Mouse (Mus musculus) liver, embryonic 14.5 days (tissue): Measurements from ENCODE around the gene Pi4ka. TPM values are rescaled to one million over a fixed set of nuclear protein-coding genes. Genes with fewer than 3 reads are reported as not detected.

Experiments
- ATAC-seq: fragments of 200-750 bp; cut with Nextera tagmentation; 2 replicates; pipeline ENCODE4 v1.8.0; 2017; ENCODE audit warnings: moderate number of reproducible peaks, mild to moderate bottlenecking, moderate library complexity; ENCODE audit not compliant: insufficient read depth
- DNase-seq, 3 experiments: peaks; one replicate each; pipeline ENCODE4 v3.0.0-alpha.2; 2012 to 2013; ENCODE audit warnings: low read depth in 3 of 3, low spot score in 3 of 3
- H3K27ac ChIP-seq: fragments of 300-500 bp; sonication (generic); 2 replicates; pipeline ENCODE4 v1.5.1; 2014; ENCODE audit warnings: moderate library complexity, mild to moderate bottlenecking, control low read depth, inconsistent platforms
- H3K27me3 ChIP-seq: fragments of 300-500 bp; sonication (generic); 2 replicates; pipeline ENCODE4 v1.6.1; 2014; ENCODE audit warnings: mild to moderate bottlenecking, low read length, moderate library complexity; ENCODE audit not compliant: control insufficient read depth, insufficient read depth
- H3K36me3 ChIP-seq: fragments of 300-500 bp; sonication (generic); replicated peaks from 2 replicates; pipeline ENCODE4 v1.6.1; 2014; ENCODE audit warnings: low read depth; ENCODE audit not compliant: control insufficient read depth, insufficient read depth
- H3K4me1 ChIP-seq, 2 experiments: fragments of 200-500 bp in 1 of 2; fragments of 300-500 bp in 1 of 2; sonication (generic) in 1 of 2; replicated peaks; 2 replicates each; pipeline ENCODE4 v1.6.1; 2012 to 2014; ENCODE audit warnings: antibody characterized with exemption in 1 of 2, inconsistent platforms in 1 of 2, low read length in 1 of 2; ENCODE audit not compliant: control insufficient read depth in 2 of 2, insufficient read depth in 2 of 2
- H3K4me2 ChIP-seq: fragments of 300-500 bp; sonication (generic); 2 replicates; pipeline ENCODE4 v1.6.1; 2014; ENCODE audit warnings: low read depth, mild to moderate bottlenecking, control low read depth, moderate library complexity
- H3K4me3 ChIP-seq, 2 experiments: fragments of 200-500 bp in 1 of 2; fragments of 300-500 bp in 1 of 2; sonication (generic) in 1 of 2; 2 replicates each; pipeline ENCODE4 v1.5.1; 2012 to 2014; ENCODE audit warnings: low read depth in 2 of 2, low read length in 2 of 2, mild to moderate bottlenecking in 2 of 2, control low read depth in 1 of 2, inconsistent platforms in 1 of 2, moderate library complexity in 1 of 2; ENCODE audit not compliant: insufficient read depth in 1 of 2
- H3K9ac ChIP-seq: fragments of 300-500 bp; sonication (generic); replicated peaks from 2 replicates; pipeline ENCODE4 v1.6.1; 2014; ENCODE audit warnings: mild to moderate bottlenecking, control low read depth, moderate library complexity
- H3K9me3 ChIP-seq: fragments of 300-500 bp; sonication (generic); 2 replicates; pipeline ENCODE4 v1.6.1; 2016; ENCODE audit warnings: low read length, mixed read lengths; ENCODE audit not compliant: control insufficient read depth
- CTCF ChIP-seq: IDR thresholded peaks from 2 replicates; pipeline ENCODE4 v1.5.1; 2016; ENCODE audit warnings: antibody characterized with exemption, low read depth, control low read depth
- EP300 ChIP-seq: IDR thresholded peaks from 2 replicates; pipeline ENCODE4 v1.6.1; 2016; ENCODE audit warnings: antibody characterized with exemption, low read depth
- WGBS: fragments of 180-500 bp; shearing (Covaris S2); extraction: QIAGEN DNeasy Blood & Tissue Kit; methylation state at CpG from one replicate; pipeline ENCODE4 v1.1.7; 2014; ENCODE audit not compliant: insufficient replicate concordance; 5-methylcytosine and 5-hydroxymethylcytosine counted together
- polyA plus RNA-seq, 2 experiments: library from polyadenylated mRNA; depleted of rRNA in 1 of 2; stranded (reverse) in 1 of 2; unstranded in 1 of 2; fragments of >200 nt; fragmentation: Nextera tagmentation in 1 of 2; extraction: Ambion mirVana in 1 of 2; gene quantifications; 2 replicates each; pipeline versions ENCODE4 v1.2.1 to v1.2.3; 2012 to 2014

The Pi4ka gene
- polyA plus RNA-seq, 2 experiments, result 13.7 to 19.0 TPM

GRCm38 (mm10) chr16:17292751-17293150 is 113.4 kb downstream of the Pi4ka start:
- H3K4me3 ChIP-seq, result no peak overlapping the region
- no peak overlapping the region for H3K27ac ChIP-seq
- no peak overlapping the region for H3K9ac ChIP-seq
- no peak overlapping the region for H3K4me2 ChIP-seq
- DNase-seq (peak in 2 of 3 experiments; percentile 46 to 49), ATAC-seq (no peak)
- TF ChIP-seq EP300 (no peak), CTCF (peak; percentile 98)
- WGBS, result 2% methylated on average over 2 of the region's 2 CpGs
- H3K4me1 ChIP-seq, result no peaks in the 10 kb centered on the region
- H3K36me3 ChIP-seq, result no peaks in the 10 kb centered on the region; the same call in 1 of the 2 replicates
- no peaks in the 10 kb centered on the region for H3K9me3 ChIP-seq
- H3K27me3 ChIP-seq, result no peaks in the 10 kb centered on the region

- 79% methylated on average over 2 of the region's 2 CpGs for WGBS
- TF ChIP-seq EP300 (no peak), CTCF (no peak)
- DNase-seq (no peak), ATAC-seq (no peak)
- Histone ChIP-seq H3K4me3 (no peak overlapping the region), H3K36me3 (no peaks in the 10 kb centered on the region; the same call in 1 of the 2 replicates), H3K4me2 (no peak overlapping the region), H3K27me3 (no peaks in the 10 kb centered on the region), H3K9me3 (no peaks in the 10 kb centered on the region), H3K4me1 (peaks cover 0 to 2% of the 10 kb centered on the region in 2 experiments; a peak in 1 of 4 replicates), H3K9ac (no peak overlapping the region), H3K27ac (no peak overlapping the region)
These were observed 115.1 kb downstream of the Pi4ka start for GRCm38 (mm10) chr16:17291016-17291415.

- TF ChIP-seq EP300 (no peak), CTCF (no peak)
- ATAC-seq, result peak; percentile 35; the same call in 1 of the 2 replicates
- H3K4me3 ChIP-seq, result no peak overlapping the region
- H3K27me3 ChIP-seq, result no peaks in the 10 kb centered on the region
- H3K27ac ChIP-seq, result no peak overlapping the region
- no peak overlapping the region for H3K4me2 ChIP-seq
- H3K9ac ChIP-seq, result no peak overlapping the region
- peaks cover 0 to 2% of the 10 kb centered on the region in 2 experiments; a peak in 1 of 4 replicates for H3K4me1 ChIP-seq
- H3K9me3 ChIP-seq, result no peaks in the 10 kb centered on the region
- no peaks in the 10 kb centered on the region for H3K36me3 ChIP-seq
- 71% methylated on average over 2 of the region's 2 CpGs for whole genome bisulfite sequencing
- no peak for DNase-seq
These were observed 119.0 kb downstream of the Pi4ka start for GRCm38 (mm10) chr16:17287103-17287502.

GRCm38 (mm10) chr16:17283151-17283550 is 123.0 kb downstream of the Pi4ka start:
- no peak for TF ChIP-seq EP300
- no peak for TF ChIP-seq CTCF
- Histone ChIP-seq H3K9ac (no peak overlapping the region), H3K4me1 (peaks cover 0 to 2% of the 10 kb centered on the region in 2 experiments; a peak in 1 of 4 replicates), H3K4me3 (no peak overlapping the region), H3K4me2 (no peak overlapping the region), H3K9me3 (no peaks in the 10 kb centered on the region), H3K27ac (no peak overlapping the region), H3K36me3 (no peaks in the 10 kb centered on the region), H3K27me3 (peaks cover 1% of the 10 kb centered on the region)
- 74% methylated on average over 6 of the region's 6 CpGs for WGBS
- no peak for DNase-seq
- no peak for ATAC-seq

- H3K4me1 ChIP-seq, result peaks cover 0 to 3% of the 10 kb centered on the region in 2 experiments; a peak in 2 of 4 replicates
- no peak overlapping the region for H3K4me3 ChIP-seq
- no peak overlapping the region for H3K9ac ChIP-seq
- H3K27me3 ChIP-seq, result peaks cover 18% of the 10 kb centered on the region
- H3K36me3 ChIP-seq, result no peaks in the 10 kb centered on the region
- H3K4me2 ChIP-seq, result no peak overlapping the region
- no peak for DNase-seq
- H3K27ac ChIP-seq, result no peak overlapping the region
- no peaks in the 10 kb centered on the region for H3K9me3 ChIP-seq
- no peak for ATAC-seq
- WGBS, result 80% methylated on average over 11 of the region's 11 CpGs
- TF ChIP-seq CTCF (no peak), EP300 (no peak)
These were observed 125.6 kb downstream of the Pi4ka start for GRCm38 (mm10) chr16:17280471-17280870.
